Mouse (Mus musculus) cerebellum, adult 2 months (tissue): Measurements from ENCODE around the gene Prrc2b. TPM values are rescaled to one million over a fixed set of nuclear protein-coding genes. Genes with fewer than 3 reads are reported as not detected.

ENCODE experiments used
- DNase-seq, 2 experiments: peaks; one replicate each; pipeline ENCODE4 v3.0.0; 2021
- H3K27ac ChIP-seq: fragments of 200-500 bp; 2 replicates; pipeline ENCODE4 v1.5.1; 2012; ENCODE audit warnings: low read length, control low read depth, inconsistent platforms; ENCODE audit not compliant: insufficient read depth
- H3K27me3 ChIP-seq: fragments of 200-500 bp; 2 replicates; pipeline ENCODE4 v1.6.1; 2012; ENCODE audit warnings: inconsistent platforms, mild to moderate bottlenecking, low read length, moderate library complexity; ENCODE audit not compliant: control insufficient read depth, insufficient read depth
- H3K4me1 ChIP-seq: fragments of 200-500 bp; 2 replicates; pipeline ENCODE4 v1.6.1; 2011; ENCODE audit warnings: low read length; ENCODE audit not compliant: control insufficient read depth, insufficient read depth
- H3K4me3 ChIP-seq: fragments of 200-500 bp; replicated peaks from 2 replicates; pipeline ENCODE3; 2011; ENCODE audit warnings: mild to moderate bottlenecking, low read depth, low read length, control low read depth; ENCODE audit not compliant: insufficient read depth
- CTCF ChIP-seq: fragments of 200-500 bp; IDR thresholded peaks from 2 replicates; pipeline ENCODE4 v1.5.1; 2011; ENCODE audit warnings: low read depth, mild to moderate bottlenecking, control low read depth, low read length, moderate library complexity, borderline replicate concordance; ENCODE audit not compliant: insufficient read depth
- POLR2A ChIP-seq: fragments of 200-500 bp; IDR thresholded peaks from 2 replicates; pipeline ENCODE4 v1.6.1; 2011; ENCODE audit warnings: low read length, control low read depth, borderline replicate concordance; ENCODE audit not compliant: insufficient read depth
- WGBS: fragments of 180-500 bp; shearing (Covaris S2); methylation state at CpG from one replicate; pipeline ENCODE4 v1.1.7; 2018; 5-methylcytosine and 5-hydroxymethylcytosine counted together
- polyA plus RNA-seq: library from polyadenylated mRNA; depleted of rRNA; stranded (reverse); fragments of >200 nt; gene quantifications from 2 replicates; pipeline ENCODE4 v1.2.3, GENCODE M21; 2012

The Prrc2b gene
- polyA plus RNA-seq, 1 experiment, result 88.9 TPM

DNA sequence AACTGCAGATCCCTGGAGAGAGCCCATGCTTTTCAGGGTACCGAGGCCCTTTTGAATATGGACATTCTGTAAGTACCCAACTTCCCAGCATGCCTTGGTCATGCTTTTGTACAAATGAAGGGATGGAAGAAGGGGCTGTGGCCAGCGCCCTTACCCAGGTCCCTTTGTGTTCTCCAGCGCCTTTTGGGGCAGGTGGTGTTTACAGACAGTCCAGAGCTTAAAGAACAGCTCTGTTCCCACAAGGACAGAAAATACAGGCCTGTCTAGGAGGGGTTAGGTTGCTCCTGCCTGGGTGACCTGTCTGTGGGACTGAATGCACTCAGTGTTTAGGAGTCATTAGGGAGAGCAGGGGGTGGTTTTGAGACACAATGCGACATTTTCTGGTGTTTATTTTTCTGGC lies 6.4 kb downstream of the Prrc2b start:
- peaks cover 45% of the 10 kb centered on the region for H3K4me1 ChIP-seq
- H3K27me3 ChIP-seq, result no peaks in the 10 kb centered on the region
- no peak for DNase-seq
- TF ChIP-seq CTCF (no peak), POLR2A (no peak)
- 24% methylated on average over 4 of the region's 4 CpGs for WGBS
- H3K4me3 ChIP-seq, result no peak overlapping the region
- H3K27ac ChIP-seq, result 0 out of 2 replicates have a peak overlapping the region, but pooled peaks have one; percentile 23

DNA sequence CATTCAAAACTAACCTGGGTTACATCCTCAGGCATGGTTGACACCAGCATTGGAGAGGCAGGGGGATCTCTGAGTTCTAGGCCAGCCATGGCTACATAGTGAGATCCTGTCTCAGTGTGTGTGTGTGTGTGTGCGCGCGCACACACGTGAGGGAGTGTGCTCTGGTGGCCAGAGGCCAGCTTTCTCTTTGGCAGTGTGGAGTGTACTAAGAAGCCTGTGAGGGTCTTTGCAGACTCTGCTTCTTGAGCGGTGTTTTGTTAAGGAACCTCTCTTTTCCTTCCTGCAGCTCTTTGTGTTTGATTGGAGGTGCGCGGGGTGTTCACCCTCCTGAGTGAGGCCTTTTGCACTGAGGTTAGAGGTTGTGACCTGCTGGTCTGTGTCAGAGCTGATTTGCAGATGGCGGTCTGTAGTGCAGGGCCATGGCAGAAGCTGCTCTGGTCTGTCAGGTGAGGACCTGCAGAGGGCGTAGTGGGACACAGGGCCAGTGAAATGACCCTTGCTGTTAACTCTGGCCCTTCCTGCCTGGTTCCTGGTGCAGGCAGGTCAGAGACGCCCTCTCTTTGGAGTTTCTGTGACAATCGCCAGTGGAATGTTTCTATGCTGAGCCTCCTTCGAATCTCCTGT lies 7.8 kb downstream of the Prrc2b start:
- Histone ChIP-seq H3K27me3 (no peaks in the 10 kb centered on the region), H3K4me3 (no peak overlapping the region), H3K4me1 (peaks cover 45% of the 10 kb centered on the region), H3K27ac (no peak overlapping the region)
- no peak for DNase-seq
- WGBS, result 46% methylated on average over 12 of the region's 12 CpGs
- no peak for TF ChIP-seq POLR2A
- 0 out of 2 replicates have a peak, but pooled peaks have one; percentile 24 for TF ChIP-seq CTCF

DNA sequence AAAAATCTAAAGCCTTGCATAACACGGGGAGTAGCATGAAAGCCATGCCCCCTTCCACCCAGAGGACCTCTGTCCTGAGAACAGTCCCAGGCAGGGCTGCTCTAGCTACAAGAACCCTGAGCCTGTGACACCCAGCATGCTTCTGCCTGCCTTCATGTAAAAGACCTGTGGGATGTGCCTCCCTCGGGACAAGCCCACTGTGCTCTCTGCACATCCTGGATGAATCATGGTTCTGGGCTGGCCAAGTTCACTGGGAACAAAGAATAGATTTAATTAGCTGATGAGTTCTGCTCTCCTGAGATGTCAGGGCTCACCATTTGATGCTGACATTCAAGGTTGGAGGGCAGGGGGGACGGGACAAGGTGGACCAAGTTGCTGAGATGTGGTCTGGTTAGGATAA lies 9.6 kb downstream of the Prrc2b start:
- no peak for TF ChIP-seq CTCF
- H3K27ac ChIP-seq, result 0 out of 2 replicates have a peak overlapping the region, but pooled peaks have one; percentile 19
- WGBS, result 41% methylated on average over 3 of the region's 3 CpGs
- H3K4me1 ChIP-seq, result peaks cover 49% of the 10 kb centered on the region
- H3K4me3 ChIP-seq, result no peak overlapping the region
- no peaks in the 10 kb centered on the region for H3K27me3 ChIP-seq
- DNase-seq, result no peak

DNA sequence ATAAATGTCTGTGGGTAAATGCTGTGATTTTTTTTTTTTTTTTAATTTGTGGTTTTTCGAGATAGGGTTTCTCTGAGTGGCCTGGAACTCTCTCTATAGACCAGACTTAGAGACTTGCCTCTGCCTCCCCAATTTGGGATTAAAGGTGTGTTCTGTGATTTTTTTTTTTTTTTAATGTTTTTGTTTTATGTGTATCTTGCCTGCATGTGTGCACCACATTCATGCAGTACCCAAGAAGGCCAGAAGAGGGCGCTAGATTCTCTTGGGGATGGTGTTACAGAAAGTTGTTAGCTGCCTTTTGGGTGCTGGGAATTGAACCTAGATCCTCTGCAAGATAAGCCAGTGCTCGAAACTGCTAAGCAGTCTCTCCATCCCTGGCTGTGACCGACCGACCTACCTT lies 10.1 kb downstream of the Prrc2b start:
- peak; percentile 43; the same call in 1 of the 2 replicates for TF ChIP-seq CTCF
- TF ChIP-seq POLR2A, result no peak
- peaks cover 45% of the 10 kb centered on the region for H3K4me1 ChIP-seq
- 81% methylated on average over 5 of the region's 5 CpGs for WGBS
- no peak for DNase-seq
- H3K27me3 ChIP-seq, result no peaks in the 10 kb centered on the region
- H3K4me3 ChIP-seq, result no peak overlapping the region
- no peak overlapping the region for H3K27ac ChIP-seq

DNA sequence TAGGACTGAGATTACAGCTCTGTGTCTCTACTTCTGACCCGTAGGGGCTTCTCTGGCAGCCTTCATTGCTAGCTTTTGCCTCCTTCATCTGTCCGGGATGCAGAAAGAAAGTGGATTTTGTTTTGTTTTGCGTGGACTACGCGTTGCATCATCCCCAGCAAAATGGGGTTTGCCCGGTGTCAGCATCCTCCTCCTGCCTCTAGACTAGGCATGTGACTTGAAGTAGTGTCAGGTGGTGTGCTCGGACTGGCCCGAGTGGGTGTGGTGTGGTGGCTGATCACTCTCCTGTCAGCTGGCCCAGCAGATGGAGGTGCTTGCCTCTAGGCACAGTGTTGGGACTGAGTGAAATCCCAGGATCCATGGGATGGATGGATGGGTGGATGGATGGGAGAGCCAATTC lies 11.2 kb downstream of the Prrc2b start:
- no peak for DNase-seq
- no peak overlapping the region for H3K4me3 ChIP-seq
- no peak overlapping the region for H3K27ac ChIP-seq
- no peaks in the 10 kb centered on the region for H3K27me3 ChIP-seq
- whole genome bisulfite sequencing, result 67% methylated on average over 8 of the region's 8 CpGs
- TF ChIP-seq POLR2A, result no peak
- TF ChIP-seq CTCF, result no peak
- peaks cover 45% of the 10 kb centered on the region for H3K4me1 ChIP-seq

DNA sequence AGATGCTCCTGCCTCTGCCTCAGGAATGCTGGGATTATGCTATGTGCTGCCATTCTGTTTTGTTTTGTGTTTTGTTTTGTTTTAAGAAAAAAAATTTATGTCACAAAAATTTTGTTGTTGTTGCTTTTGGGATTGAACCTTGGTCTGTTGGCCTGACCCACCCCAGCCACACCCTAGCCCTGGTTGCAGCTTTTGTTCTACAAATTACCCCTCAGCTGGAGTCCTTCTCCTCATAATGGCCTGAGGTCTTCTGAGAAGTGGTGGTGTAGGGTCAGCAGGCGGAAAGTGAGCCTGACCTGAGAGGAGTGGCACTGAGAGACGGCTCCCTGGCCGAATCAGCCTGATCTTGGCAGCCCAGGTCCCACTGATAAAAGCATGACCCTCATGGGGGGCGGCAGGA lies 11.8 kb downstream of the Prrc2b start:
- 79% methylated on average over 4 of the region's 4 CpGs for WGBS

DNA sequence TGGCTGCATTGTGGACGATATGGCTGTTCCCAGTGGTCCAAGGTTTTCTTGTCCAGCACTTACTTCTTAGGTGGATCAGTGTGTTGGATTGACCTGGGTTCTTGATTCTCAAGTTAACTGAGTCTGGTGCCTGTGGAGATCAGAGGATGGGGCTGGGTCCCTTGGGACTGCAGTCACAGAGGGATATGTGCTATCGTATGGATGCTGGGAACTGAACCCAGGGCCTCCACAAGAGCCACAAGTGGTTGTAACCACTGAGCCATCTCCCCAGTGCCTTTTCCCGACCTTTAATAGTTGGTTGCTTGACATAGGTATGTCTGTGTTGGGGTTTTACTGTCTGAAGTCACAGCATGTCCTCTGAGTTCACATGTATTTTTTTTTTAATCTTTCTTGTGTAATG lies 12.2 kb downstream of the Prrc2b start:
- peaks cover 53% of the 10 kb centered on the region for H3K4me1 ChIP-seq
- WGBS, result 77% methylated on average over 3 of the region's 3 CpGs
- no peak for DNase-seq

More for the DNA sequence above, 11.8 kb downstream of the Prrc2b start:
- H3K4me3 ChIP-seq, result no peak overlapping the region
- H3K4me1 ChIP-seq, result peaks cover 49% of the 10 kb centered on the region
- TF ChIP-seq POLR2A (no peak), CTCF (no peak)
- no peak overlapping the region for H3K27ac ChIP-seq
- no peaks in the 10 kb centered on the region for H3K27me3 ChIP-seq
- no peak for DNase-seq

DNA sequence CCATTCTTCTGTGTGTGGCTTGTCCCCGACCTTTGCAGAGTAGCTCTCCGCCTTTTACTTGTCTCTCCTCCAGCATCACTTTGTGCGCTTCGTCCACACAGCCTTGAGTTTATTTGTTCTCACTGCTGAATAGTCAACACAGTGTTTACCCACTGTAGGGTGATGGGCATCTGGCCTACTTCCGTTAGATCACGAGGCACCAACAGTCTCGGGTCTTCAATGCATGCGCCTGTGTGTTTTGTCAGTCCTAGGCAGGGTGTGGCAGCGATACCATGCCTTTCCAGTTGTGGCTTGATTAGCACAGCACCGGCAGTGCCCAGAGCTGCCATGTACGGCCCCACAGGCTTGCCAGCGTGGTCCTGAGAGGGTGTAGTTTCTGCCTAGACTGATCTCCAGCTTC lies 13.6 kb downstream of the Prrc2b start:
- 19% methylated on average over 12 of the region's 12 CpGs for WGBS
- Histone ChIP-seq H3K4me1 (peaks cover 53% of the 10 kb centered on the region), H3K27me3 (no peaks in the 10 kb centered on the region), H3K27ac (0 out of 2 replicates have a peak overlapping the region, but pooled peaks have one; percentile 28), H3K4me3 (no peak overlapping the region)
- TF ChIP-seq POLR2A (no peak), CTCF (no peak)
- peak in 1 of 2 experiments; percentile 29 for DNase-seq

More for the DNA sequence above, 12.2 kb downstream of the Prrc2b start:
- Histone ChIP-seq H3K4me3 (no peak overlapping the region), H3K27me3 (no peaks in the 10 kb centered on the region), H3K27ac (no peak overlapping the region)
- TF ChIP-seq CTCF (no peak), POLR2A (no peak)
